7 mouse cellular contexts compared by ENCODE assay signal in genomic region chr7:99381214-99382087, GRCm38 (mm10). TPM values are rescaled to one million over a fixed set of nuclear protein-coding genes. Genes with fewer than 3 reads are reported as not detected.
A peak's percentile ranks its signal among the peaks of the same experiment; 100 is the strongest.
DNase-seq lines count a peak whose midpoint lies in the region; ATAC-seq lines count a peak whose summit lies in the region.

Gene Gdpd5 (plus strand): TSS chr7:99381414.

- ATAC-seq in embryonic facial prominence, embryonic 12.5 days (ENCODE audit: insufficient number of reproducible peaks, insufficient read depth, low FRiP score, low TSS enrichment): peak; percentile 97
- peak; percentile 94 for ATAC-seq in limb, embryonic 11.5 days (ENCODE audit: insufficient number of reproducible peaks, low FRiP score, low TSS enrichment, low read depth)
- ATAC-seq in midbrain, embryonic 14.5 days (ENCODE audit: low FRiP score, low TSS enrichment): peak; percentile 94

- peak within 1 kb of the TSS; percentile 95 for H3K27ac ChIP-seq in embryonic facial prominence, embryonic 12.5 days
- peak within 1 kb of the TSS; percentile 86 for H3K27ac ChIP-seq in limb, embryonic 11.5 days (replicated peaks; ENCODE audit: low read depth, low read length)
- peak within 1 kb of the TSS; percentile 99 for H3K27ac ChIP-seq in midbrain, embryonic 14.5 days (replicated peaks; ENCODE audit: low read depth, low read length)

- no peaks in the 10 kb centered on the region for H3K27me3 ChIP-seq in embryonic facial prominence, embryonic 12.5 days
- H3K27me3 ChIP-seq in limb, embryonic 11.5 days (ENCODE audit: control insufficient read depth, insufficient read depth, low read length): peaks cover 3% of the 10 kb centered on the region; the same call in 1 of the 2 replicates
- H3K27me3 ChIP-seq in midbrain, embryonic 14.5 days (ENCODE audit: control insufficient read depth, insufficient read depth, low read length): no peaks in the 10 kb centered on the region

- under 1% methylated on average over 73 of the region's 73 CpGs for WGBS in embryonic facial prominence, embryonic 12.5 days
- under 1% methylated on average over 73 of the region's 73 CpGs for WGBS in limb, embryonic 11.5 days
- WGBS in midbrain, embryonic 14.5 days: under 1% methylated on average over 71 of the region's 73 CpGs

- H3K36me3 ChIP-seq in embryonic facial prominence, embryonic 12.5 days: no peaks in the 10 kb centered on the region
- no peaks in the 10 kb centered on the region for H3K36me3 ChIP-seq in limb, embryonic 11.5 days (ENCODE audit: control insufficient read depth, insufficient read depth, low read length)
- H3K36me3 ChIP-seq in midbrain, embryonic 14.5 days (ENCODE audit: control insufficient read depth, insufficient read depth, low read length): no peaks in the 10 kb centered on the region

- peaks cover 34% of the 10 kb centered on the region for H3K4me1 ChIP-seq in embryonic facial prominence, embryonic 12.5 days
- peaks cover 18% of the 10 kb centered on the region for H3K4me1 ChIP-seq in limb, embryonic 11.5 days (ENCODE audit: control insufficient read depth, insufficient read depth, low read length)
- H3K4me1 ChIP-seq in midbrain, embryonic 14.5 days (ENCODE audit: control insufficient read depth, insufficient read depth, low read length): peaks cover 47% of the 10 kb centered on the region

- H3K9ac ChIP-seq in embryonic facial prominence, embryonic 12.5 days: peak within 1 kb of the TSS; percentile 74
- peak within 1 kb of the TSS; percentile 81 for H3K9ac ChIP-seq in limb, embryonic 11.5 days (ENCODE audit: low read length)
- peak within 1 kb of the TSS; percentile 89 for H3K9ac ChIP-seq in midbrain, embryonic 14.5 days (replicated peaks; ENCODE audit: low read length)

- H3K4me3 ChIP-seq in embryonic facial prominence, embryonic 12.5 days: peak within 1 kb of the TSS; percentile 52
- peak within 1 kb of the TSS; percentile 44 for H3K4me3 ChIP-seq in limb, embryonic 11.5 days (ENCODE audit: low read depth, low read length)
- peak within 1 kb of the TSS; percentile 70 for H3K4me3 ChIP-seq in midbrain, embryonic 14.5 days (replicated peaks; ENCODE audit: low read depth, low read length)

- peak; percentile 100 for DNase-seq in adrenal gland, postnatal 25 days
- DNase-seq in heart, adult 11 months: peak; percentile 100
- peak; percentile 100 for DNase-seq in kidney, adult 18-20 months
- peak; percentile 100 for DNase-seq in limb, embryonic 11.5 days (ENCODE audit: low spot score)
- peak; percentile 99 for DNase-seq in midbrain, embryonic 14.5 days
- DNase-seq in spleen, adult 18-20 months: peak; percentile 98 to 100

- H3K4me2 ChIP-seq in embryonic facial prominence, embryonic 12.5 days (replicated peaks): peak within 1 kb of the TSS; percentile 96
- peak within 1 kb of the TSS; percentile 93 for H3K4me2 ChIP-seq in limb, embryonic 11.5 days (ENCODE audit: low read depth, severe bottlenecking)
- H3K4me2 ChIP-seq in midbrain, embryonic 14.5 days (ENCODE audit: low read length): peak within 1 kb of the TSS; percentile 76

- H3K9me3 ChIP-seq in embryonic facial prominence, embryonic 12.5 days: no peaks in the 10 kb centered on the region
- no peaks in the 10 kb centered on the region for H3K9me3 ChIP-seq in limb, embryonic 11.5 days (ENCODE audit: control insufficient read depth, low read length)
- no peaks in the 10 kb centered on the region for H3K9me3 ChIP-seq in midbrain, embryonic 14.5 days (ENCODE audit: control insufficient read depth, low read length)

RNA-seq across cellular contexts. Expression of gene Gdpd5, which starts in this region (rescaled TPM):
- 4.9 and 9.9 TPM in 2 replicates for total RNA-seq in adrenal gland, postnatal 25 days (2021)
- 20.3 and 23.4 TPM in 2 replicates for polyA plus RNA-seq in embryonic facial prominence, embryonic 12.5 days (2016; fragmentation: Nextera tagmentation; extraction: Ambion mirVana)
- polyA plus RNA-seq in limb, embryonic 11.5 days (2014; fragmentation: Nextera tagmentation; extraction: Ambion mirVana): 7.9 and 8.5 TPM in 2 replicates
- polyA plus RNA-seq in midbrain, embryonic 14.5 days (2014; fragmentation: Nextera tagmentation; extraction: Ambion mirVana): 38.9 and 40.0 TPM in 2 replicates

Comparison
In these comparisons a context has a peak if more than half of its experiments do, and no peak if none do; other contexts are left out.
1. Peak in every context shown above with its lines: DNase-seq, ATAC-seq, H3K4me3 ChIP-seq and H3K27ac ChIP-seq.